Mouse (Mus musculus) B cell, adult 2 months (primary cell): ENCODE data around the gene 1700028J19Rik.
"Not testable (repeated sequence)": the region's sequence is repeated elsewhere in the genome, so short reads cannot be mapped to it uniquely, and the experiment has no call there.

Experiments used
- DNase-seq, 2 experiments: peaks; one replicate each; pipeline ENCODE4 v3.0.0; 2022

The 1700028J19Rik gene

GRCm38 (mm10) chr7:44249248-44249647 is 2.8 kb upstream of the 1700028J19Rik start:
- DNase-seq = no peak

GRCm38 (mm10) chr7:44247971-44248370 is 1.5 kb upstream of the 1700028J19Rik start:
- no peak for DNase-seq

DNA sequence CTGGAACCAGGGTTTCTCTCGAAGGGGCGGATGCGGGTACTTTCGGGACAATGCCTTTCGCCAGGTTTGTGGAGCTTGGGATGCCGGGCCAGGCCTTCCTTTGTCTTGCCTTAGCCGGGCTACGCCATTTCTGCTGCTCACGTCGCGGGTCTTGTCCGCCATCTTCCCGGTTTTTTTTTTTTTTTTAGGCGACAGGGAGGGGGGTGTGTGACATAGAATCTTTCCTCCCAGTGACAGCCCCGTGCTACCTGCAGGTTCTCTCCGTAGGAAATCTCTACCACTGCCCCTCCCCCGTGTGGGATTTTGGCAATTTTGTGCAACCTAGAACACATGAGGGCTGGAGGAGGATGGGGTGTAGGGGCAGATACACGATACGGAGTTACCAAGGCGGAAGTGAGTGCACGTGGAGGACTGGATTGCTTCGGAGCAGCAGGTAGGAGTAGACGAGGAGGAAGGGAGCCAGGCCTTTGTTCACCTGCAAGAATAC is 532 bp upstream of the 1700028J19Rik start:
- no peak for DNase-seq

DNA sequence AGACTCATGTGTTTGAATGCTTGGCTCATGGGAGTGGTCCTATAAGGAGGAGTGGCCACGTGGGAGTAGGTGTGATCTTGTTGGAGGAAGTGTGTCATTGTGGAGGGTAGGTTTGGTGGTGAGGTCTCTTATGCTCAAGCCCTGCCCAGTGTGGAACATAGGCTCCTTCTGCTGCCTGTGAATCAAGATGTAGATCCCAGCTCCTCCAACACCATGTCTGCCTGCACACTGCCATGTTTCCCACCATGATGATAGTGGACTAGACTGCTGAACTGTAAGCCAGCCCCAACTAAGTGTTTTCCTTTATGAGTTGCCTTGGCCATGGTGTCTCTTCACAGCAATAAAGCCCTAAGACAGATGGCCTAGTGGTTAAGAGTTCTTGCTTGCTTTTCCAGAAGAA is 2.4 kb downstream of the 1700028J19Rik start:
- no peak for DNase-seq

GRCm38 (mm10) chr7:44241163-44241562 is 5.3 kb downstream of the 1700028J19Rik start:
- no peak for DNase-seq

- no peak for DNase-seq
Measured at GRCm38 (mm10) chr7:44240712-44241111, 5.8 kb downstream of the 1700028J19Rik start.

GRCm38 (mm10) chr7:44239913-44240312 is 6.6 kb downstream of the 1700028J19Rik start:
- DNase-seq = no peak

- no peak for DNase-seq
Measured at GRCm38 (mm10) chr7:44235909-44236308, 10.6 kb downstream of the 1700028J19Rik start, which contains the start of gene Gm36864. Gene Gm36864, plus strand, starts transcription at chr7:44236177.

- no peak for DNase-seq
Measured at GRCm38 (mm10) chr7:44225076-44225475, 21.4 kb downstream of the 1700028J19Rik start, which contains the start of gene Klk1. Gene Klk1, plus strand, starts transcription at chr7:44225360.

DNA sequence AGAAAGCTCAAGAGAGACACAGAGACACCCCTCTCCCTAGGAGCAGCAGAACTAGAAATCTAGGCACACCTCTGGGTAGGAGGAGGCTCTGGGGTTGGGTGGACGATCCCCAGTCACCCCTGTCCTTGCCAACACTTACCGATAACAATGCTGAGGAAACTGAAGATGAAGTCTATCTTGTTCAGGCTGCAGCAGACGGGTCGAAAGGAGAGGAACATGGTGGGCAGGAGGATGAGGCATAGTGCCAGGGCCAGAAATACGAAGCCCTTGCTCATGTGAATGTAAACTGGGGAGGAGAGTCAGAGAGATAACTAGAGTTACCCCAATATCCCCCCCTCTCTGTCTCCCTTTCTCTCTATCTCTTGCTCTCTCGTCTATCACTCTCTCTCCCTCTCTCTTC is 24.2 kb downstream of the 1700028J19Rik start:
- not testable (repeated sequence) for DNase-seq

DNA sequence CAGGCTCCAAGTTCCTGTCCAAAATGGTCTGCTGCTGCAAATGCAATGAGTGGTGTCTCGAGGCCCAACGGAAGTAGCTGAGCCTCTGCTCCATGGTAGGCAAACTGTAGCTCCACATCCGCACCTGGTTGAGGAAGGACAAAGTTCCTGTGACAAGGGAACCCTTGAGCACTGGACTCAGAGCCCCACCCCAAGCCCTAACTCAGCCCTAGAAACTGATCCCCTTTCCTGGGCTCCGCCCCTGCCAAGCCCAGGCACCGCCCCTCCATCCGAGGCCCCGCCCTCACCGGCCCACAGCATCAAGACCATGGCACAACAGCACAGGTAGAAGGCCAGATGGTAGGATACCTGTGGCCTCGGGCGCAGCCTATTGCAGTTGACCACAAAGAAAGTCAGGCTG is 24.9 kb downstream of the 1700028J19Rik start:
- not testable (repeated sequence) for DNase-seq

DNA sequence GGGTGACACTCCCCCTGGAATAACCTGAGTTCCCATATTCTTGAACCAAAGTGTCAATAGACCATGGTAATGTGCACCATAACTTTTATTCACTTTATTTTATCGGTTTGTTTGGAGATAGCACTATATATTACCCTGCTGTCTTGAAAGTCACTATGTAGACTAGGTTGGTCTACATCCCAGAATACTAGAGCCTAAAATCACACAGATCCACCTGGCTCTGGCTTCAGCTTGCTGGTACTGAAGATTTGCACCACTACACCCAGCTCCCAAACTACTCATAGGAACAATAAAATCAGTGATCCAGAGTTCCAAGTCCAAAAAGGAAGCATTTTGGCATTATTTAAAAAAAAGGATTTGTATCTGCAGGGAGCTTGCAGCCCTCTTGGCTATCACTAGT is 30.9 kb downstream of the 1700028J19Rik start, which contains the start of gene Klk1b5:
Gene Klk1b5 (plus strand): TSS at position 301 of the 400 bp plus-strand sequence.
- no peak for DNase-seq

GRCm38 (mm10) chr7:44208307-44208706 is 38.2 kb downstream of the 1700028J19Rik start:
- no peak for DNase-seq

DNA sequence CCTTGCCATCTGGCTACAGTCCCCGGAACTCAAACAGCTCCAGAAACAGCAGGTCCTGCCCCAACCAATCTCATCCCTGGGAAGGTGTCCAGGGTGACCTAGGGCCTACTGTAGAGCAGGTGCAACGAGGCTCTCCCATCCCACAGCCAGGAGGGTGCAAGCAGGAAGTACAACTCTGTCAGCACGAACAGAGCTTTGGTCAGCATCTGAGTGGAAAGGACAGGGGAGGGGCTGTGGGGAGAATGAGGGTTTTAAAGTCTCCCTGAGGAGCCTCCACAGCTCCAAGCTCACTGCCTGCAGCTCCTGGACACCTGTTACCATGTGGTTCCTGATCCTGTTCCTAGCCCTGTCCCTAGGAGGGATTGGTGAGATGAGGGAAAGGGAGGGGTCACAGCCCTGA is 39.4 kb downstream of the 1700028J19Rik start, which contains the start of gene Klk1b4:
Gene Klk1b4 (plus strand): TSS at position 301 of the 400 bp plus-strand sequence.
- DNase-seq = not testable (repeated sequence)

- no peak for DNase-seq
Measured at GRCm38 (mm10) chr7:44197891-44198290, 48.6 kb downstream of the 1700028J19Rik start, which contains the start of gene Klk1b3. Gene Klk1b3, plus strand, starts transcription at chr7:44198191.

DNA sequence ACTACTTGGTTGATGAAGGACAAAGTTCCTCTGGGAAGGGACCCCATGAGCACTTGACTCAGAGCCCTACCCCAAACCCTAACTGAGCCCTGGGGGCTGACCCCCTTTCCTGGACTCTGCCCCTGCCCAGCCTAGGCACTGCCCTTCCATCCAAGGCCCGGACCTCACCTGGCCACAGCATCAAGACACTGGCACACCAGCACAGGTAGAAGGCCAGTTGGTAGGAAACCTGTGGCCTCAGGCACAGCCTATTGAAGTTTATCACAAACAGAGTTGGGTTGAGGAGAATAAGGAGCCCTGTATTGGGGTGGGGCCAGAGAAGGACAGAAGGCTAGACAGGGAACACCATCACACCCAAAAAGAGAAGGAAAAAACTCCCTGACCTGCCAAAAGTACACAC is 53.0 kb downstream of the 1700028J19Rik start:
- DNase-seq = not testable (repeated sequence)

GRCm38 (mm10) chr7:44187936-44188335 is 58.6 kb downstream of the 1700028J19Rik start, which contains the start of gene Klk1b24:
Gene Klk1b24, plus strand, starts transcription at chr7:44188236.
- DNase-seq = not testable (repeated sequence)

- DNase-seq = not testable (repeated sequence)
Measured at GRCm38 (mm10) chr7:44186516-44186915, 60.0 kb downstream of the 1700028J19Rik start.
